Mouse (Mus musculus): ENCODE data around the gene Pgls. TPM values are rescaled to one million over a fixed set of nuclear protein-coding genes. Genes with fewer than 3 reads are reported as not detected.

Gene Pgls
- total and polyA plus RNA-seq, 3 experiments, result 58.6 to 80.4 (median 66.3) TPM

GRCm38 (mm10) chr8:71631897-71632296 is 39.9 kb downstream of the Pgls start:
- no peaks in the 10 kb centered on the region for H3K36me3 ChIP-seq (ENCODE audit: control insufficient read depth, insufficient read depth, low read length)
- intact Hi-C loops (cut with DNase I), result no loop called here
- H3K27ac ChIP-seq, result no peak overlapping the region
- H3K27me3 ChIP-seq (ENCODE audit: control insufficient read depth, insufficient read depth, low read length), result 0 out of 2 replicates have a peak, but pooled peaks cover 2% of the 10 kb centered on the region
- no peak overlapping the region for H3K9ac ChIP-seq (ENCODE audit: low read depth, low read length)
- 52% methylated on average over 2 of the region's 2 CpGs for WGBS
- no peak for TF ChIP-seq CTCF (IDR thresholded peaks at IDR 0.05)
- TF ChIP-seq EP300 (IDR thresholded peaks at IDR 0.05; ENCODE audit: insufficient read depth, low read depth, low read length), result no peak
- no peak for TF ChIP-seq POLR2A (IDR thresholded peaks at IDR 0.05; ENCODE audit: insufficient read depth, low read depth, low read length)
- no peak overlapping the region for H3K4me3 ChIP-seq
- H3K79me2 ChIP-seq (replicated peaks; ENCODE audit: control insufficient read depth, insufficient read depth, low read length), result no peaks in the 10 kb centered on the region
- DNase-seq, result no peak
- H3K4me1 ChIP-seq (ENCODE audit: control insufficient read depth, insufficient read depth, low read length), result peaks cover 4% of the 10 kb centered on the region

DNA sequence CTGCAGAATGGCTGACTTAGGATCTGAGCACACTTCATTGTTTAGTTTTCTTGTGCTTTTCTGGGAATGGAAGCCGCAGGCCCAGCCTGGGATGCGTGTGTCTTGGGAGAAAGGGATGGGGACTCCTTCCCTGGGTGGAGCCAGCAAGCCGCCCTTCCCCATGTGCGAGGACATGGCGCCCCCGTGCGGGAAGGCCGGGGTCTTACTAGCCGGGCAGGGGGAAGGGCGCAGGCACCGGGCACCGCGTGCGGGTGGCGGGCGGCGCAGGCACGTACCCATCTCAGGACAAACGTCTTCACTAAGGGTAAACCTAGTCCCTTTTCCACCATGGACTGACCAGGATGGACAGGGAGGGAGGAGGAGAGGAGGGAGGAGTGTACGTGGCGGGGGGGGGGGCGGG is 41.2 kb downstream of the Pgls start:
- Histone ChIP-seq H3K4me1 (ENCODE audit: control insufficient read depth, insufficient read depth, low read length) (peaks cover 3% of the 10 kb centered on the region), H3K9ac (ENCODE audit: low read depth, low read length) (no peak overlapping the region), H3K4me3 (no peak overlapping the region), H3K27me3 (ENCODE audit: control insufficient read depth, insufficient read depth, low read length) (0 out of 2 replicates have a peak, but pooled peaks cover 2% of the 10 kb centered on the region), H3K79me2 (replicated peaks; ENCODE audit: control insufficient read depth, insufficient read depth, low read length) (no peaks in the 10 kb centered on the region), H3K27ac (no peak overlapping the region), H3K36me3 (ENCODE audit: control insufficient read depth, insufficient read depth, low read length) (no peaks in the 10 kb centered on the region)
- intact Hi-C loops (cut with DNase I), result loop anchor here (1.0 kb wide), 1 partner anchor 72 kb away; no protein-coding TSS in a partner anchor
- 9% methylated on average over 19 of the region's 22 CpGs for WGBS
- DNase-seq, result peak; percentile 69 to 79
- no peak for TF ChIP-seq POLR2A (IDR thresholded peaks at IDR 0.05; ENCODE audit: insufficient read depth, low read depth, low read length)
- peak; percentile 70 for TF ChIP-seq CTCF (IDR thresholded peaks at IDR 0.05)

DNA sequence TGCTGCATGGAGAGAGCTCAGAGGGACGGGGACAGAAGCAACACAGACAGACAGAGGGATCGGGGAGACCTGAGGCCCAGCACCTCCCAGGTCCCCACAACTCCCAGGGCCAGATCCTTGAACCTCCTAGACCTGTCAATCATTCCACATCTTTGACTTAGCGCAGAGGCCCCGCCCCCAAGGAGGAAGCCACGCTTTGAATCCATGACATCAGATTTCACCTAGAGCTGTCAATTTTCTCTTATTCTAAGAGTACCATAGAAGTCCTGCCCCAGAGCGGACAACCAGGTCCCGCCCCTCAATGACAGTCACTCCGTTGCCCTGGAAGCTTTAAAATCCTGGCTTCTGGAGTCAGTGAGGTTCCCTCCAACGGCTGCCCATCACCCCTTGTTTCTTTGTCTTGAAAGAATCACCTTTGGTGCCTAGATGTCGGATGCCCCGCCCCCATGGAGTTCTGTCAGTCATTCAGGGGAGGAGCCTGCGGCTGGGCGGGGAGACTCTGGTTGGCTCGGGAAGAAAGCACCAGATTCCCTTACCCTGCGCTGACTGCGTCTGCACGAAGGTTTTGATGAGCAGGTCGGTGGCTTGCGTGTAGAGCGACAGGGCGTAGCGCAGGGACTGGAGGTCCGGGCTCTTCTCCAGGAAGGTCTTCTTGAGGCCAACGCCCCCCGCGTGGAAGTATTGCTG is 42.1 kb downstream of the Pgls start:
- Histone ChIP-seq H3K27ac (no peak overlapping the region), H3K9ac (ENCODE audit: low read depth, low read length) (no peak overlapping the region), H3K79me2 (replicated peaks; ENCODE audit: control insufficient read depth, insufficient read depth, low read length) (no peaks in the 10 kb centered on the region), H3K36me3 (ENCODE audit: control insufficient read depth, insufficient read depth, low read length) (no peaks in the 10 kb centered on the region), H3K4me3 (0 out of 2 replicates have a peak overlapping the region, but pooled peaks have one; percentile 12), H3K4me1 (ENCODE audit: control insufficient read depth, insufficient read depth, low read length) (no peaks in the 10 kb centered on the region), H3K27me3 (ENCODE audit: control insufficient read depth, insufficient read depth, low read length) (0 out of 2 replicates have a peak, but pooled peaks cover 2% of the 10 kb centered on the region)
- intact Hi-C loops (cut with DNase I), result loop anchor here (1.0 kb wide), 1 partner anchor 73 kb away; no protein-coding TSS in a partner anchor
- DNase-seq, result peak; percentile 52 to 69
- TF ChIP-seq CTCF (IDR thresholded peaks at IDR 0.05), result no peak
- TF ChIP-seq POLR2A (IDR thresholded peaks at IDR 0.05; ENCODE audit: insufficient read depth, low read depth, low read length), result no peak
- TF ChIP-seq EP300 (IDR thresholded peaks at IDR 0.05; ENCODE audit: insufficient read depth, low read depth, low read length), result no peak
- WGBS, result 5% methylated on average over 26 of the region's 26 CpGs

- Histone ChIP-seq H3K4me3 (no peak overlapping the region), H3K9ac (ENCODE audit: low read depth, low read length) (no peak overlapping the region), H3K79me2 (replicated peaks; ENCODE audit: control insufficient read depth, insufficient read depth, low read length) (no peaks in the 10 kb centered on the region), H3K36me3 (ENCODE audit: control insufficient read depth, insufficient read depth, low read length) (no peaks in the 10 kb centered on the region), H3K4me1 (ENCODE audit: control insufficient read depth, insufficient read depth, low read length) (no peaks in the 10 kb centered on the region), H3K27ac (no peak overlapping the region), H3K27me3 (ENCODE audit: control insufficient read depth, insufficient read depth, low read length) (0 out of 2 replicates have a peak, but pooled peaks cover 2% of the 10 kb centered on the region)
- no peak for DNase-seq
- intact Hi-C loops (cut with DNase I), result no loop called here
- TF ChIP-seq POLR2A (IDR thresholded peaks at IDR 0.05; ENCODE audit: insufficient read depth, low read depth, low read length) (no peak), CTCF (IDR thresholded peaks at IDR 0.05) (no peak), EP300 (IDR thresholded peaks at IDR 0.05; ENCODE audit: insufficient read depth, low read depth, low read length) (no peak)
- WGBS, result 67% methylated on average over 8 of the region's 8 CpGs
Measured at GRCm38 (mm10) chr8:71637149-71638095, 45.4 kb downstream of the Pgls start.

GRCm38 (mm10) chr8:71638321-71638720 is 46.3 kb downstream of the Pgls start:
- WGBS, result 76% methylated on average over 6 of the region's 6 CpGs
- H3K4me3 ChIP-seq, result no peak overlapping the region
- no peak overlapping the region for H3K9ac ChIP-seq (ENCODE audit: low read depth, low read length)
- TF ChIP-seq POLR2A (IDR thresholded peaks at IDR 0.05; ENCODE audit: insufficient read depth, low read depth, low read length) (no peak), EP300 (IDR thresholded peaks at IDR 0.05; ENCODE audit: insufficient read depth, low read depth, low read length) (no peak), CTCF (IDR thresholded peaks at IDR 0.05) (no peak)
- no peaks in the 10 kb centered on the region for H3K27me3 ChIP-seq (ENCODE audit: control insufficient read depth, insufficient read depth, low read length)
- DNase-seq, result no peak
- no peak overlapping the region for H3K27ac ChIP-seq
- H3K79me2 ChIP-seq (replicated peaks; ENCODE audit: control insufficient read depth, insufficient read depth, low read length), result no peaks in the 10 kb centered on the region
- intact Hi-C loops (cut with DNase I), result no loop called here
- H3K4me1 ChIP-seq (ENCODE audit: control insufficient read depth, insufficient read depth, low read length), result no peaks in the 10 kb centered on the region
- H3K36me3 ChIP-seq (ENCODE audit: control insufficient read depth, insufficient read depth, low read length), result no peaks in the 10 kb centered on the region

Data from heart, adult 2 months (tissue).